Mouse (Mus musculus) ES-Bruce4 (cell line): ENCODE data around the gene A730015C16Rik. TPM values are rescaled to one million over a fixed set of nuclear protein-coding genes. Genes with fewer than 3 reads are reported as not detected.

Experiments used
- H3K27ac ChIP-seq: 2 replicates; pipeline ENCODE4 v1.5.1; 2012; ENCODE audit warnings: low read length, inconsistent platforms; ENCODE audit not compliant: insufficient read depth
- H3K27me3 ChIP-seq: 2 replicates; pipeline ENCODE4 v1.6.1; 2012; ENCODE audit warnings: mild to moderate bottlenecking, low read length, inconsistent platforms; ENCODE audit not compliant: control insufficient read depth, poor library complexity, insufficient read depth, severe bottlenecking
- H3K36me3 ChIP-seq: 2 replicates; pipeline ENCODE4 v1.6.1; 2012; ENCODE audit warnings: inconsistent platforms, mild to moderate bottlenecking, low read length, moderate library complexity; ENCODE audit not compliant: control insufficient read depth, poor library complexity, insufficient read depth, severe bottlenecking
- H3K4me1 ChIP-seq: one replicate; pipeline ENCODE4 v1.8.1; 2011; ENCODE audit warnings: low read length; ENCODE audit not compliant: control insufficient read depth, insufficient read depth
- H3K4me3 ChIP-seq: 2 replicates; pipeline ENCODE4 v1.5.1; 2011; ENCODE audit warnings: low read depth, mild to moderate bottlenecking, low read length
- H3K9ac ChIP-seq: 2 replicates; pipeline ENCODE4 v1.6.1; 2012; ENCODE audit warnings: low read depth, mild to moderate bottlenecking, inconsistent platforms; ENCODE audit not compliant: poor library complexity, severe bottlenecking
- H3K9me3 ChIP-seq: replicated peaks from 2 replicates; pipeline ENCODE4 v1.6.1; 2012; ENCODE audit warnings: mild to moderate bottlenecking, low read length, inconsistent platforms; ENCODE audit not compliant: control insufficient read depth, poor library complexity, insufficient read depth, severe bottlenecking
- CTCF ChIP-seq: IDR thresholded peaks from one replicate; pipeline ENCODE4 v1.8.1; 2011; ENCODE audit warnings: low read depth, low read length
- EP300 ChIP-seq: IDR thresholded peaks from 2 replicates; pipeline ENCODE4 v1.6.1; 2011; ENCODE audit warnings: low read depth, low read length; ENCODE audit not compliant: insufficient read depth
- POLR2A ChIP-seq: IDR thresholded peaks from one replicate; pipeline ENCODE4 v1.8.1; 2011; ENCODE audit warnings: low read length; ENCODE audit not compliant: insufficient read depth
- polyA plus RNA-seq: library from polyadenylated mRNA; stranded (reverse); fragments of >200 nt; gene quantifications from 2 replicates; pipeline ENCODE4 v1.2.4, GENCODE M21; 2011; ENCODE audit warnings: low read depth; ENCODE audit not compliant: missing spikeins, insufficient read depth, insufficient read length

A730015C16Rik gene
- polyA plus RNA-seq, 1 experiment = not detected

DNA sequence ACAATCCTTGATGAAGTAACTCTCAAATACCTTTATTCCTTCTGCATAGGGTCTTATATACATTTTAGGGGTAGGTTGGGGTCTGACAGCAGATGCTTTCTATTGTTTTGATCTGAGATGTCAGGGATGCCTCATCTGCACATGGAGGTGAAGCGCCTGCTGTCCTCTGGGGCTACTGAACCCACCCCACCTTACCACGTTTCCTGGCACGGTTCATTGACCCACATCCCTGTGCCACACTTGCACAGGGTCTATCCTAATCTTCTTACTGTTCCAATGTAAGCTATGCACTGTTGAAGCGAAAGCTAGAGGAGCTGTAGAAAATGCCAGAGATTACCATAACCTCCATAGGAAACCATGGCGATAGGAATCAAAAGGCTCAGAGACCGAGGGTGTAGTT, 36.9 kb downstream of the A730015C16Rik start:
- H3K4me3 ChIP-seq = no peak overlapping the region
- no peaks in the 10 kb centered on the region for H3K27me3 ChIP-seq
- H3K4me1 ChIP-seq = no peaks in the 10 kb centered on the region
- H3K9me3 ChIP-seq = no peaks in the 10 kb centered on the region
- TF ChIP-seq CTCF (no peak), POLR2A (no peak), EP300 (no peak)
- no peaks in the 10 kb centered on the region for H3K36me3 ChIP-seq
- no peak overlapping the region for H3K9ac ChIP-seq
- no peak overlapping the region for H3K27ac ChIP-seq

DNA sequence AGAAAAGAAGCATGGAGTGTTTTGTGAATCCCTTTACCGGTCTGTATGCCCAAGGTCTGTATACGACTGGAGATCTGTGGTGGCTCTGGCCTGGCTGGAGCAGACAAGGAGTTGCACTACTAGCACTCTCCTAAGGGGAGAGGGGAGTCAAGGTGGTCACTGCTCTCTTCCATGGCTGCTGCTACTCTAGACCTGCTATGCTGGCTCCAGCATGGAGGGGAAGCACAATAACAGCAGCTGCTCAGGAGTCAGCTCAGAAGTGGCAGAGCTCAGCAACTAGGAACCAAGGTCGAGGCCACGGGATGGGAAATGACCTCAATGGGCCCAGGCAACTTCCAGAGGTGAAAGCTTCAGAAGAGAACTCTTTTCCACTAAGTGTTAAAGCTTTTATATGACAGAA, 37.3 kb downstream of the A730015C16Rik start:
- H3K9ac ChIP-seq = no peak overlapping the region
- TF ChIP-seq POLR2A (no peak), EP300 (no peak), CTCF (no peak)

DNA sequence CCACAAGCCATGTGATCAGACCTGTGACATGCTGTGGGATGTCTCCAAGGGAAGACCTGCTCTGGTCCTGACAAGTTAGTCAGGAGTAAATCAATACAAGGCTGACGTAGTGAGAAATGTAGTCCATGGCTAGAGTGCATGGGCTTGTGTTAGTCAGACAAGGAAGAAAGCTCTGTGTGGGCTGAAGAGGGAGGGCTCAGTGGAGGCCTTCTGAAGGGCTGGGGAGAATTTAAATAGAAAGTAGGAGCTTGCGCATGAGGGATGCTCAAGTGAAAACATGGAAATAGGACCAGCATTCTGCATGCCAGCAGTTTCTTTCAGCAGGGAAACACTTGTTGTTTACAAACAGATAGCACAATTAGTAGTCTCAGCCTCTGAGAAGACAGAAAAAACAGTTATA, 44.9 kb downstream of the A730015C16Rik start:
- Histone ChIP-seq H3K27me3 (no peaks in the 10 kb centered on the region), H3K9ac (no peak overlapping the region), H3K36me3 (no peaks in the 10 kb centered on the region), H3K4me1 (no peaks in the 10 kb centered on the region), H3K27ac (no peak overlapping the region), H3K9me3 (no peaks in the 10 kb centered on the region), H3K4me3 (no peak overlapping the region)
- TF ChIP-seq CTCF (no peak), EP300 (no peak), POLR2A (no peak)

More for the DNA sequence above, 37.3 kb downstream of the A730015C16Rik start:
- no peaks in the 10 kb centered on the region for H3K4me1 ChIP-seq
- no peaks in the 10 kb centered on the region for H3K27me3 ChIP-seq
- H3K36me3 ChIP-seq = no peaks in the 10 kb centered on the region
- no peak overlapping the region for H3K4me3 ChIP-seq
- H3K9me3 ChIP-seq = no peaks in the 10 kb centered on the region
- H3K27ac ChIP-seq = no peak overlapping the region

DNA sequence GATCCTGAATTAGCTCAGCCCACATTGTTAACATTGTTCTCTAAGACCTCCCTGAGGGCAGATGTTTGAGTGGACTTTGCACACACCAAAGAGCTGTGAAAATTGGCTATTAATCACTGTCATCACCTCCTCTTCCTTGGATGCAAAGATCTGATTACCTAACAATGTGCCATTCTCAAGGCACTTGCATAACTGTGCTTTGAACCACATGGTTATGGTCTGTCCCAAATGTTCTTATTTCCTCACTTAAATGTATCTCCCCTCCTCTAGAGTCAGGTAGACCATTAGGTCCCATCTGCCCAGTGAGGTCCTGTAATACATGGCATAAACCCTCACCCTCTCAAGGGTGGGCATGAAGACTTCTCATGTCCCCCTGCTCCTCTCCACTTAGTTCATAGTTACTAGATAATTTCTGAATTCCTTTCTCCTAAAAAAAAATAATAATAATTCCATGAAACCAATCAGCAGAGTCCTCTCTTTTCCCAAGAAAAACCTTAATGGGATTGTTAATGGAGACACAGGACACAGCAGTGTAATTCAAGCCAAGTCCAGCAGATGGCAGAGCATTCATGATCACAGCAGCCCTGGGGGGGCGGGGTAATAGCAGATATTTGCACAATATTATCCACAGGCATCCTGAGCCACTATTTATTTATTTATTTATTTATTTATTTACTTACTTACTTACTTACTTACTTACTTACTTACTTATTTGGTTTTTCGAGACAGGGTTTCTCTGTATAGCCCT, 50.2 kb downstream of the A730015C16Rik start:
- Histone ChIP-seq H3K4me3 (no peak overlapping the region), H3K9ac (no peak overlapping the region), H3K27me3 (no peaks in the 10 kb centered on the region), H3K9me3 (no peaks in the 10 kb centered on the region), H3K27ac (no peak overlapping the region), H3K4me1 (no peaks in the 10 kb centered on the region), H3K36me3 (no peaks in the 10 kb centered on the region)
- TF ChIP-seq CTCF (peak; percentile 61), POLR2A (no peak)

Other genes starting within 250 kb of the A730015C16Rik start
- 47.8 and 49.0 TPM in 2 replicates for gene Cc2d1b, start 228.7 kb downstream of the A730015C16Rik start, polyA plus RNA-seq
- gene 3110021N24Rik, start 129.0 kb downstream of the A730015C16Rik start, polyA plus RNA-seq = not detected in 2 replicates
- gene Zfyve9, start 67.8 kb downstream of the A730015C16Rik start, polyA plus RNA-seq = 16.0 and 17.7 TPM in 2 replicates
- 152 and 155 TPM in 2 replicates for gene Btf3l4, start 15.0 kb downstream of the A730015C16Rik start, polyA plus RNA-seq
- gene Txndc12, start 14.0 kb downstream of the A730015C16Rik start, polyA plus RNA-seq = 90.6 and 99.2 TPM in 2 replicates
- 20.1 and 20.7 TPM in 2 replicates for gene Kti12, start 834 bp downstream of the A730015C16Rik start, polyA plus RNA-seq
- 16.3 and 17.0 TPM in 2 replicates for gene Rab3b, start 30.4 kb upstream of the A730015C16Rik start, polyA plus RNA-seq
- gene Nrd1, start 152.0 kb upstream of the A730015C16Rik start, polyA plus RNA-seq = 199 and 231 TPM in 2 replicates